Mouse (Mus musculus) monocyte, adult 2 months (primary cell): ENCODE data around the gene Olfr593.
"Not testable (repeated sequence)": the region's sequence is repeated elsewhere in the genome, so short reads cannot be mapped to it uniquely, and the experiment has no call there.

Source experiments
- DNase-seq, 2 experiments: peaks; one replicate each; pipeline ENCODE4 v3.0.0; 2022; ENCODE audit warnings: low spot score in 2 of 2, low read depth in 1 of 2

Gene Olfr593

DNA sequence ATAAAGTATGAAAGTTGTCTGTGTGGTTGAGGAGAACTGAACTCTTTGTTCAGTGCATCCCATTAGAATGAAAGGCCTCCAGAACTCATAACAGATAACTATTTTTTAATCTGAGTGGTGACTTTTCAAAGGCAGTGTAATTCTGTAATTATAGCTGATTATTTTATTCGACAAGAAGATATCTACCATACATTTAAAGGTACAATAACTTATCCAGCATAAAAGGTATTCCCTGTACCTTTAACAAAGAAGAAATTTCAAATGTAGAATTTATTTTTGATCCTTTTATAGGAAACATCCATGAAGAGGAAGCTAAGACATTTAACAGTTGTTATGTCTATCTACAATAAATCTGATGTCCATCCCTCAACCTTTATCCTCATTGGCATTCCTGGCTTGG lies at the start of gene Olfr593:
Gene Olfr593 (plus strand): TSS at position 301 of the 400 bp plus-strand sequence.
- DNase-seq, result no peak

DNA sequence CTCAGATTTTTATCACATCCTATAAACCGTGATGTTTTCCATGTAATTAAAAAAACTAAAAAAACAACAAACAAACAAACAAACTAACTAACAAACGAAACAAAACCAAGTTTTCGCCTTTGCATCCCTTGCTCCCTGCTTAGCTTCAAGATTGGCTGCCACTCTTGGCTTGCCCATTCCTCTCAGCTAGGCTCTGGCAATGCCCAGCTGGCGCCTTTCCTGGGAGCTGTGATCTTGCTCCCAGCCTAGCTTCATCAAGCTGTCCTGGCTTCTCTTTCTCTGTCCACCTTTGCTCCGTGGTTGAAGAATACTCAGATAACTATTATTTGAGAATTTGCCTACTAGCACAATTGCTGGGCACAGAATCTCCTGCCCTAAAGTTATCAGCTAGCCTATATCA lies 42.0 kb upstream of the Olfr593 start:
- DNase-seq, result no peak

DNA sequence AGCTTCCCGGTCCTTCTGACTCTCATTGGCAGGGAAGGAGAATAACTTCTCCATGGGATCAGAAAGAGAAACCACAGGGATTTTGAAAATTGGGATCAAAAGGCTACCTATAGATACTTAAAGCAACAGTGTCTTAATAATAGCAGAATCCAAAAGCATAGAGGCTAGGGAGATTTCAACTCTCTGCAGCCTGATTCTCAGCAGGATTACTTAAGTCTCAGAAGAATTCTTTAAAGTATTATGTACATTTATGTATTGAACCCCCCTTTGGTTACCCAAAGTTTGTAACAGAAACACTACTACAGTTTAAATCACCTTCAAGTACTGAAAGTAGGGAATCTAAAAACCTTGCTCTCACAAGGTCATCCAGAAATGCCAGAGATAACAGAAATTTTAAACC lies 33.4 kb upstream of the Olfr593 start, which contains the start of gene Olfr591:
Gene Olfr591 (minus strand): TSS at position 101 of the 400 bp plus-strand sequence.
- no peak for DNase-seq

GRCm38 (mm10) chr7:103184503-103184902 lies 27.2 kb upstream of the Olfr593 start, which contains the start of gene Olfr592:
TSS of gene Olfr592 (plus strand) at chr7:103184803.
- DNase-seq, result not testable (repeated sequence)

DNA sequence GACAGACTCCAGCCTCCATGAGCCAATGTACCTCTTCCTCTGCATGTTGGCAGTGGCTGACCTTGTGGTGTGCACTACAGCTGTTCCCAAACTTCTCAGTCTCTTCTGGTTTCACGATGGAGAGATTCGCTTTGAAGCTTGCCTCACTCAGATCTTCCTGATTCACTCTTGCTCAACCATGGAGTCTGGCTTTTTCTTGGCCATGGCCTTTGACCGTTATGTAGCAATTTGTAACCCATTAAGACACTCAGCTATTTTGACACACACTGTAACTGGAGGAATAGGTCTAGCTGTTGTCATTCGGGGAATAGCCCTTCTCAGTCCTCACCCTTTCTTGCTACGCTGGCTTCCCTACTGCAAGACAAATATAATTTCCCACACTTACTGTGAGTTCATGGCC lies 388 bp downstream of the Olfr593 start:
- not testable (repeated sequence) for DNase-seq

DNA sequence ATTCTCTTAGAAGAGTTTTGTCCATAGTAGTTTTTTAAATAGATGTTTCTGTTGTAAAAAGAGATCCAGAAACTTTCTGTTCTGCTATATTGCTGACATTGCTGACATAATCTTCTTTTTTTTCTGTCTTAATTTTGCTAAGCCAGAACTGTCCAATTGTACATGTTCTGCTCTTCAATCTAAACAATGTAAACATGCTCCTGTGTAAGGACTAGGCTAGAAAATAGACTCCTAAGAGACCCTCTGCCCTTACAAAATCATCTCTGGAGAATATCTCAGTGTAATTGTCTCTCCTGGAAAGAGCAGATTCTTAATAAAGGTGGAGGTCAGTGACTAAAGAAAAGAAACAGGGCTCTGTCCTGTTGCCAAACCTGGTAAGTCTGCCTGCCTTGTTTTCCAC lies 5.0 kb downstream of the Olfr593 start, which contains the start of gene Olfr594:
Gene Olfr594 (plus strand): TSS at position 301 of the 400 bp plus-strand sequence.
- DNase-seq, result no peak

DNA sequence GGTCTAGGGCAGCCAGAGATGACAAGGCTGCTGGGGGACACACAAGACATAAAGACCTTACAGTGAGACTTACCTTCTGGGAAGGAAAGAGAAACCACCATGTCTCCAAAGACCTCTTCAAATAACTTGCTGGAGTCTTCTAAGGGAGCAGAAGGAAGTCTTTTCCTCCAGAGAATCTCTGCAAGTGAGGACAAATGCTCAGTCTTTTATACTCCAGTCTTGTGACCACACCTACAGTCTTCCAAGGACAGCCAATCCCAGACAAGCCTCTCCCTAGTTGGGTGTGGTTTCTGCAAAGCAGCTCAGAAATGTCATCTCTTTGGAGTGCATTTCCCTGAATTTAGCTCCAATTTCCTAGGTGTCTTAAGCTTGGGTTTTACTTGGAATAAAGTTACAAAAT lies 40.7 kb downstream of the Olfr593 start, which contains the start of gene Usp17ld:
Gene Usp17ld (minus strand): TSS at position 101 of the 400 bp plus-strand sequence.
- not testable (repeated sequence) for DNase-seq
